Mouse (Mus musculus) kidney, adult 2 months (tissue): ENCODE measurements at regions not wholly inside any gene's neighbourhood (a gene's known extent, or its start where the extent isn't known, plus 50 kb on each side); places are given as distances from the start of the nearest gene placed in this dataset.

Experiments used
- CTCF ChIP-seq: fragments of 200-500 bp; conservative IDR thresholded peaks from 2 replicates; pipeline ENCODE4 v1.5.1; 2011; ENCODE audit warnings: low read depth, mild to moderate bottlenecking, control low read depth, low read length, moderate library complexity, mixed read lengths; ENCODE audit not compliant: insufficient read depth, insufficient read length
- POLR2A ChIP-seq: fragments of 200-500 bp; IDR thresholded peaks from one replicate; pipeline ENCODE4 v1.6.1; 2011; ENCODE audit warnings: low read depth, low read length, control low read depth

- TF ChIP-seq POLR2A (no peak), CTCF (no peak)
Measured at GRCm38 (mm10) chr13:83175086-83175485, 328.7 kb upstream of the Mef2c start.
